Mouse (Mus musculus): ENCODE data around the gene Arhgef9. TPM values are rescaled to one million over a fixed set of nuclear protein-coding genes. Genes with fewer than 3 reads are reported as not detected.

Arhgef9 gene
- 14.7 and 18.6 TPM in 2 replicates for total RNA-seq (2021)
- long read RNA-seq, full-length matches to known transcripts, result 2 of 12 reads
- long read RNA-seq, partial matches to known transcripts, result 2 of 12 reads
- long read RNA-seq, other reads (novel, unspliced or antisense), result 8 of 12 reads

DNA sequence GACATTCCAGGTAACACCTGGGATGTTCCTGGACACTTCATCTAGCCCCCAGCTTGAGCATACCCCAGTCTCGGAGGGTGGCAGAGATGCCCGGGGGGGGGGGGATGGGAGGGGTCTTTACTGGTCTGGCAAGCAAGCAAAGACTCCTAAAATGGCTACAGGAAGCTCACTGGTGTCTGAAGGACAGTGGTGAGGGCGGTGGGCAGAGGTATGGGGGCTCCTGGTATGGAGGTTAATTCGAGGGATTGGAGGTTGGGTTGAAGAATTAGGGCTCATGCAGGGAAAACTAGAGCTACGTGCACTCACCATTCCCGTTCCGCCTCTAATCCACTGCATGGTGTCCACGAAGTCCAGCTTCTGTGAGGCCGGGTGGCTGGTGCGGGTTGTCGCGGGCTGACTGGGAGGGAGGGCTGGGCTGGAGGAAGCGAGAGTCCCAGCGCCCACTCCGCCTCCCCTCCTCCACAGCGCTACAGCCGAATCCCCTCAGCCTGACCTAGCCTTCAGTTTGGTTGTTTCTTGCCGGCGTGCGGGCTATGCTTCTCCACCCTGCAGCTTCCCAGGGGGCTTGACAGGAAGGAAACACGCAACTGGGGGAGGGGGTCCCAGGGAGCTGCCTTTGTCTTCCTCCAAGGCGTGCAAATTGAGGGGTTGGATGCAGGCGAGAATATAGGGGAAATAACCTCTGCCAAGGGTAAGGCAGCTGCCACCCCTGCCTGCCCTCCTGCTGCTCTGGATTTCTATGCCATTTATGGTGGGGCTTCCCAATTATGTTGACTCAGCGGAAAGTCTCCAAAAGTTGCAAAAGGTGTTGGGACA, at the start of gene Arhgef9:
TSS of gene Arhgef9 (minus strand) at position 753 of the 816 bp plus-strand sequence.
- DNase-seq, result peak; percentile 7

DNA sequence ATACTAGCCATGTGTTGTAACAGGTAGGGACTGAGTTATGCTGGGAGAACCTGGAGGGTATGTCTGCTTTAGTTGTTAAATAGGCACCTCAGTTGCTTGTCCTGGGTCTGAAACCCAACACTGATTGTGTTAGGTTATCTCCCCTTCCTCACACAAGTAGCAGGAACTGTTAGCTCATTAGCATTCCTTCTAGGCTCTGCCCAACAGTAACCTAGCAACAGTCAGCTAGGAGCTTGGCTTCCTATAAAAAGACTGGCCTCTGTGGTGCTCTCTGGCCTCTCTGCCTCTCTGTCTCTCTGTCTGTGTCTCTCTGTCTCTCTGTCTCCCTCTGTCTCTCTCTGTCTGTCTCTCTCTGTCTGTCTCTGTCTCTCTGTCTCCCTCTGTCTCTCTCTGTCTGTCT, 42.2 kb upstream of the Arhgef9 start:
- DNase-seq, result no peak

DNA sequence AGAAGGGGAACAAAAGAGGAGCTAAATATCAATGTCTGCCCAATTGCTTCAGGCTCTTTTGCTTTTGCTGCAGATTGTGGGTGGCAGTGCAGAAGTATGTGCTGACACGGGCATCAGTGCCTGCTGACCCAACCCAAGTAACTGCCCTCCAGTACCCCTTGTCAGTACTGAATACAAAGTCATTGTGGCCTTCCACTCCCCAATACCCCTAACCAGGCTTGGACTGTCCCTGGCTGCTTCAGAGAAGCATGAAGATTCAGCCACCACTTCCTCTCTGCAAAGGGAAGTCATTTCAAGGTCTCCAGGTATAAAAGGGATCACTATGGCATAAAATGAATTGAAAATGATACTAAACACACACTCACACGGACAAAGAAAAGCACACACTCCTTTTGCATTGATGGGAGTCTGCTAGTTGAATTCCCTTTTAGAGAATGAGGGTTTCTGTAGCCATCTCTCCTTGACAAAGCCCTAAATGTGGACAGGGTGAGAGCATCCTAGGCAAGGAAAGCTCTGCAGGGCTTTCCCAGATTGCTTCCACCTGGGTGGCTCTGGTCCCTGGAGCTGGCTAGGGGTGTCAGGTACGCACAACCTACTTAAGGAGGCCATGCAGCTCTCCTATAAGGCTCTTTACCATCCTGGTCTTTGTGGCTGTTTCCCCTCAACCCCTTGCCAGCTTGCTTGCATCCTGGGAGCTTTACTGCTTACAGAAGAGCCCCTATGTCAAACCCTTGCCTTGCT, 1.1 kb downstream of the Arhgef9 start:
- DNase-seq, result no peak

DNA sequence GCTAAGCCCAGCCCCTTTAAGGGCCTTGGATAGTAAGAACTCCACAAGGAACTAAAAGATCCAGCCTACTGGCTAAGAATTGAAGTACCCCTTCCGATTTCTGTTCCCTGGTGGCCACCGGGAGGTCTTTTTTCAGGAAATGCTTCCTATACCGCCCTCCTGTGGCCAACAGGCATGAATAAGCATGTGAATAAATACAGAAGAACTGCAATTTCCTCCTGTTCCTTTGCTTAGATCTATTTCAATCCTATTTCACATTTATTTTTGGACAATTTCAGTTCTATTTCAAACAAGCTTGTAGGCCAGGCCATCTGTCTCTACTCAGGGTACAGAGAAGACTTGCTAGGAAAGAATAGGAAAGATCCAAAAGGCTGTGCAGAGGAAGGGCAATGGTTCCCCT, 20.7 kb downstream of the Arhgef9 start:
- DNase-seq, result peak; percentile 24

DNA sequence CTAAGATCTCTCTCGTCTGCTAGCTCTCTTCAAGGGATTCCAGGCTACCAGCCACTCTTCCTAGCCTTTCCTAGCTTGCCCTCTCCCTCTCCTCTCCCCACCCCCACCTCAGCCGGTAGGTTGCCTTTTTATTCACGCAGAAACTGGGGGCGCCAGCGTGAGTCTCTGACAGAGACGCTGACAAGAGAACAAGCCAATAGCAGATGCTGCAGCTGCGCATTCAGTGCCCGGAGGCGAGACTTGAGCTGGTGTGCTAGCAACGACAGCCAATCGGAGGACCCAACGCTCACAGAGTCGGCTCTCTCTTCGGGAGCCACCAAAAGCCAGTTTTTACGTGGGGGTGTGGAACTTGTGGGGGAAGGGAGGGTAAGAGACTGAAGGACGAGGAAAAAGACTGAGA, 30.3 kb downstream of the Arhgef9 start:
- DNase-seq, result peak; percentile 77

DNA sequence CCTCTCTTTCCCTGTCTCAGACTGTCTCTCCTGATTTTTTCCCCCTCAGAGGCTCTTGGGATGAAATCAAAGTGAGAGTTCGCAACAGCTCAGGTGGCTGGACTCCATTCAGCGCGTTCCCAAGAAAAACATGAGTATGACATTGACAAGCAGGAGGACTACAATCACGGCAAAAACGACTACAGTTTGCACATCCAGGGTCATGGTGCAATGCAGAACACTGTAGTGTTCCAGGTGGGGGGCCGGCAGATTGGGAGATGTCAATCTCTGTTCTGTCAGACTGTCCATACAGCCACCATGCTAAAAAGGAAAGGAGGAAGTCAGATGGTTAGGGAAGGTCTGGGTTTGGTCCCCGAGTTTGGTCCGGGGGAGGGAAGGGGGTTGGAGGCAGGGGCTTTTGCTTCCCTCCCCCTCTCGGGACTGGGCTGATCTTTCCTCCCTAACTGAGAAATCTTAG, 31.0 kb downstream of the Arhgef9 start:
- peak; percentile 1 for DNase-seq

DNA sequence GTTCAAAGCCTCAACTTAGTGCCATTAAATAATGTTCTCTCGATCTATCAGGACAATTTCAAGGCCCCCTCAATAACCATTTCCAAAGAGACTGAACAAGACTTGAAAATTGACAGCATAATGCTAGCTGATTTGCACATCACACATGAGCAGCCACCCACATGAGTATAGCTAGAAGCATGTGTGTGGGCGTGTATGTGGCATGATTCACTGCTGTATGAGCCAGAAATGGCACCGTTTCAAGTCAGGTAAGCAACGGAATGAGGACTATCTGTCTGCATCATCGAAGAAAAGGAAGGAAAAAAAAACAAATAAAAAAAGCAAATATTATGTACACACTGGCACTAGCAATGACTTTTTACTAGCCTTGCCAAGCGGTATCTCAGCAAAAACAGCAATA, 32.5 kb downstream of the Arhgef9 start:
- no peak for DNase-seq

DNA sequence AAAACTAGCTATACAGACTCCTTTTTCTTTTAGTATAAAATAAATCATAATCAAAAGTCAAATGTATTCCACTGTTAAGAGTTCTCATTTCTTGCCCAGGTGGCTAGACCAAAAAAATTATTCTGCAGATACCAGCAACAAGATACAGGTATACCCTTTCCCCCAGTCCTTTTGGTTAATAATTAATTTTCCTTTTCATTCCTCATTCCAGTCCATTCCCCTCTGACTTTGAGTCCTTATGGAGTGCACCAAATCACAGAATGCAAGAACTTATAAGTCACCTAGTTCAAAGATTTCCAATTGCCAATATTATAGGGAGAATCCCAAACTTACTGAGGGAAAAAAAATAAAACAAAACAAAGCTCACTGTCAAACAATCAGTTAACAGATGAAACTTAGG, 33.2 kb downstream of the Arhgef9 start:
- no peak for DNase-seq

DNA sequence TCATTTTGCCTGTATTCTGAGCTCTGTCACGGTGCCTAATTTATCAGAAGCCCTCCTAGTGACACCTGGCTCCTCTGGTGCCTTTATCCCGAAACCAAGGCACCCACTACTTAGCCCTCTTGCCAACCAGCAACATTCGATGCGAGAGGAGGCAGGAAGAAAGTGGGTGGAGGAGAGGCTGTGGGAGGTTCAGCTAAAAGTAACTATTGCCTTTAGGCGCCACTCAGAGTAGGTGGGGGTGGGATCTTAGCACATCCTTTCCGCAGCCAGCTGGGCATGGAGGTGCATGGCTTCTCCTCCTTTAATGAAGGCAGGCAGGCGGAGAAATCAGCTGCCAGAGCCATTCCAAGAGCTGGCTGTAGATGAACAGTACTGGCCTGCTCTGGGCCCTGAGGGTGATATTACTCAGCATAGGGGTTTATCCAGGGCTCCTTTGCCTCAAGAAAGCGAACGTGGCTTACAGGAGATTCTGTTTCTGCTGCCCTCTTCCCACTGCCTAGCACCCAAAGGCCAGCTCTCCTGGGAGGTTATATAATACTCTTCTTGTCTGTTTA, 39.7 kb downstream of the Arhgef9 start:
- DNase-seq, result no peak

DNA sequence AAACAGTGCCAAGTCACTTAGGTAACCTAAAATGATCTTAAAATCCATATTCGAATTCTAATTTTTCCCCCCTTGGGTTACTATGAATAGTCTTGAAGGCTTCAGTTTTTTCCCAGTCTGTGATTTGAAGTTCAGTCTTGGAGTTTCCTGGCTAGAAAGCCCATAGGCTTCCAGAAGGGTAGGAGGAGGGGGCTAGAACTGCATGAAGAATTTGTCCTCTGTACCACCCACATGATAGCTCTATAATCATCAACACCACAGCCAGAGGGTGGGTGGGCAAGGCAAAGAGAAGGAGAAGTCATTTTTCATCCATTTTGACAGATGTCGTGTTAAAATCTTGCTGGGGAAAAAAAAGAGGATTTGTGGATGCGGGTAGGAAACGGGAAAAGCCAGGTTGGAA, 58.0 kb downstream of the Arhgef9 start:
- no peak for DNase-seq

DNA sequence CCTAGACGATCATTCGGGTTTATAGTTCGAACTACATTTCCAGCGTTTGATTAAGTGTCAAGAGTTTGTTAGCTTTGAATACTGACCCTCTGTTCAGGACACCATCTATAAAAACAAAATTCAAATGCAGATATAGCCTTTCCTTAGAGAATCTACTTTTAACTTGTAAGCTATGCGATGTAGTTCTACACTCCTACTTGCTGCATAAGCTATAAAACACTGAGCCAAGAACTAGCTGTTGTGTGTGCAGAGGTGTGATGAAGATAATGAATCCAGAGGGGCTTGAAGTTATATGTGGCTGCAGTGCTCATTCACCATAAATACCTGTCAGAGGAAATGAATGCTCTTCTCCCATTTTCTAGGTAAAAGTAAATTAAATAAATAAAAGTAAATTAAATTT, 63.2 kb downstream of the Arhgef9 start:
- no peak for DNase-seq

DNA sequence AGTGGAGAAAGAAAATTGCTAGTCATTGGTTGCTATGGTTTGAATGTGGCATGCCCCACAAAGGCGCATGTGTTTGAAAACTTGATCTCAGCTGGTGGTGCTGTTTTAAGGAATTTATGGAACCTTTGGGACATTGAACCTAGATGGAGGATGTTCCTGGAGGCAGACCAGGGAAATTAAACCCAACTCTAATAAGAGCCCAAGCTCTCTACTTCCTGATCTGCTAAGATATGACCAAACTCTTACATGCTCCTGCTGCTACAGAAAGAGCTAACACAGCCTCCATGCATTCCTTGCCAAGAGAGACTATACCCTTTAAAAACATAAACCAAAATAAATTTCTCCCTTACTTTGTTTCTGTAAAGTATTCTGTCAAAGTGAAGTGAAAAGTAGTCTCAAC, 63.7 kb downstream of the Arhgef9 start:
- DNase-seq, result no peak

DNA sequence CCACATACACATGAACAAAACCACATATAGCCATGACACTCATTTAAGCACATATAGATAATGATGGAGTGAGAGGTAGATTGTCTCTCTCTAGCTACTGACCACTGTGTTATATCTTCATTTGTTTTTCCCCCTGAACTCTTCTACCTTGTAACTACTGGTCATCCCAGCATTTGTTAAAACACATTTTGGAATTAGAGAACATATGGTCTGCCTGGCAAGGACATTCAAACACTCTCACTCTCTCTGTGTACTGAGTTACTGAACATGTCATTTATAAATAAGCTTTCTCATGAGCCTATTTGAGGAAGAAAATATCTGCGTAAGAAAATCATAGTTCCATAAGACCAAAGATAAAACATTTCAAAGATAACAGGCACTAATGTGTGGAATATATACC, 64.9 kb downstream of the Arhgef9 start:
- no peak for DNase-seq

DNA sequence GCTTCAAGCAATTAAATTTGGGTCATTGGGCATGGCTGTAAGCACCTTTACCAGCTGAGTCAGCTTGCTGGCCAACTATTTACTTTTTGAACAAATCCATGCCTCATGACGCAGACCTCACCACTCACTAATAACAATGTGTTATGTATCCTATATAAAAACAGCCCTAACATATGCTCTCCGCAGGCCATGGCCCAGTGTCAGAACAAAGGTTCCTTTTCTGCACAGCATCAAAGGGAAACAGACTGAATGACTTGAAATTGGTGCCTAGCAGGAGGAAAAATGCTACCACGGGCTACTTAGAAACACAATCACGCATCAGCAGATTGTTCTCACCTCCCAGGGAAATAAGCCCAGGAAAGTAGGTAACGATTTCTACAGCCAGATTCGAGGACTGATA, 73.2 kb downstream of the Arhgef9 start:
- no peak for DNase-seq

DNA sequence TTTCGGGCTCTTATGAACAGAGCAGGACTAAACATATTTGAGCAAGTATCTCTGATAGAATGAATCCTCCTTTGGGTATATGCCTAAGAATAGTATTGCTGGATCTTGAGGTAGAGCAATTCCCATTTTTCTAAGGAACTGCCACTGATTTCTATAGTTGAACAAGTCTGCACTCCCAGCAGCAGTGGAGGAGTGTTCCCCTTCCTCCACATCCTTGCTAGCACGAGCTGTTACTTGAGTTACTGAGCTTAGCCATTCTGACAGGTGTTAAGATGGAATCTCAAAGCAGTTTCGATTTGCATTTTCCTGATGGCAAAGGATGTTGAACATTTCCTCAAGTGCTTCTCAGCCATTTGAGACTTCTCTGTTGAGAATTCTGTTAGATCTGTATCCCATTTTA, 92.3 kb downstream of the Arhgef9 start:
- no peak for DNase-seq

DNA sequence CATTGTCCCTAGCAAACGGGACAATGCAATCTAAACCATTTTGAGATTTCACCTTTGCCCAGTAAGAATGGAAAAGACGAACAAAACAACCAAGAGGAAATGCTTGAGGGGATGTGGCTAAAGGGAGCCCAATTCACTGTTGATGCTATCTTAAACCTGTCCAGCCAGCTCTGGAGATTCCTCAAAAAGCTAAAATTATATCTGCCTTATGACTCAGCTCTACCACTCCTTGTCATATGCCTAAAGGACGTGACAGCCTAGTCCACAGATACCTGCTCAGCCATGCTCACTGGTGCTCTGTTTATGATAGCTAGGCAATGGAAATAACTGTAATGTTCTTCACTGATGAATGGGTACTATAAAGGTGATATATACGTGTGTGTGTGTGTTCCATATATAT, 109.0 kb downstream of the Arhgef9 start:
- no peak for DNase-seq

DNA sequence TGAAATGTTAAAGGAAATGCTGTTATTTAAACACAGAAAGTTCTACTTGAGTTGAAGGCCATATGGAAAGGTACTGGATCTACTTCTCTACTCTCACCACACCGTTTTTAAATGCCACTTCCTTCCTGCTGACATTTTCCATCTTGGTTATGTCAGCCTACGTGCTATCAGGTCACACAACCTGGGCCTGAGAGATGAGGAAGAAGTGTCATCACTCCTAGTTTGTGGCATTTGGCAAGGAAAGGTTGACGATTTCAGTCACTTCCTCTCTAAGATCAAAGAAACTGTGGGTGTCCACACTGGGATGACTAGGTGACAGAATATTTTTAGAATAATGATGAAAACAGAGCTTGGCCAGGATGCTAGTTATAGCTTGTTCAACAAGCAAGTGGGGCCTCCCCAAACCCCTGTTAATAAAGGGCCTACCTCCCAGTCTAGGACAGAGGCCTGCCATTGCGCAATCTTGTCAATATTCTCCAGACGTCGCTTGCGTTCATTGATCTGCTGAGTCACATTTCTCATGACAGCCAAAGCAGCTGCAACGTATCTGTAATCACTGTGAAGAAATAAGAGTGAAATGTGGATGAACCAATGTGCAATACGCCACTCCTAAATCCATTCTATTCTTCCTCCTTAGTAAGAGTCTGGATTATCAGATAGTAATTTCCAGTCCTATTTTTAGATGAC, 119.5 kb downstream of the Arhgef9 start:
- no peak for DNase-seq

DNA sequence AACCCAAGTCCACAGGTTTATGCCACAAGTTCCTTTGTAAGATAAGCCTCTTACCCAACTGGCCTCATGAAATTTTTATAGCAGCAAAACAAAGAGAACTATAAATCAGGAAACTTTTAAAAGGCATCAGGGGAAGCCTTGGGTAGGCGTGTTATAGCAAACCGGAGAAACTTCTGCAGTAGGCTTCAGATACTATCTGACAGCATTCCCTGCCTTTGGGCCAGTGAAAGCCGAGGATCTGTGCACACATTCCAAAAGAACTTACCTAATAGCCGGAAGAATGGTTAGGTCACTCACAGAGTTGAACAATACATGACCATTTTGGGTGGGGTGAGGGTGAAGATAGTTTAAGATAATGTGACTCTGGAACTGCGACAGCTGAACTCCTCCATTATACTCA, 168.7 kb downstream of the Arhgef9 start:
- DNase-seq, result no peak

DNA sequence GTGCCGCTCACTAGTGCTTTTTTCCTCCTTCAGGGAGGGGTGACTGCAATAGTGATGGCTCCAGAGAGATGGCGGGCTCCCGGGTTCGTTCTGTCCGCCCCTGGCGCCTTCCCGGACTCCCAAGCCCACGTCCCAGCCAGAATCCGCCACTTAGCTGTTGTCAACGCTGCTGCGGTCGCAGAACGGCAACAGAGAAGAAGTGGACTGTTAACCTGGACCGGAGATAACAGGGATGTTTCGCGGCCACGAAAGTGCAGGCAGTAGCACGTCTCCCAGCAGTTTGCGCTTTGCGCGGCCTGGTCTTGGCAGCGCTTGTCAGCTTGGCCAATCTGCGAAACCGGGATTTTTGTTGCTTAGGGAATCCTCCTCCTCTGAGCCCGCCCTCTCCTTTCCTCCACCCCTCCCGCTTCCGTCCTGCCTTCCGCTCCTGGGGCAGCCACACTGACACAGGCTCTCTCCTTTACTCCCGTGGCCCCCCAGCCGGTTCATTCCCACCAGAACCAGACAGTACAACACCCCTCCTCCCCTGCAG, 170.2 kb downstream of the Arhgef9 start, which contains the start of gene Spin4:
TSS of gene Spin4 (minus strand) at position 322 of the 532 bp plus-strand sequence.
- peak; percentile 78 for DNase-seq

DNA sequence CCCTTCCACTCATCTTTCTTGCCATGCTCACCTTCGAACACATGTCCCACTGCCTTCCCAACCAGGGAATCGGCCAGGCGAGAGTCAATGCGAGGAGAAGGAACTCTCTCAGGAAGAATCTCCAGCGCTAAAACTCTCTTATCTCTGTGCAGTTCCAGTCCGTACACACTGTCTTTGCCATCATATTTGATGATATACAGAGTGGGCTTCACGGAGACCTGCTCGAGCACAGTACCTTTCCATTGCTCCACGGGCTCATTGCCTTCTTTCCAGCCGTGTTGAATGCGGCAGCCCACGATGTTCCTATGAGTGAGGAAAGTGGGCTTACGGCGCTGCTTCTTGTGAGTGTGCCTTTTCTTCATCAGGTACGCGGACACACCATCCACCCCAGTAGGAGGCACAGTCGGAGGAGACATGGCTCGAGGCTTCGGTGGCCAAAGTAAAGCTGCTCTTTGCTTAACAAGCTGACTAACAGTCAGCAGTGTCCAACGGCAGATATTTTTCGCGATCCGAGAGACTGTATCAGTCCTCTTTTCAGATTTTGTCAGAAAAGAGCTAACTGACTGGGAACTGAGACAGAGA, 170.8 kb downstream of the Arhgef9 start:
- no peak for DNase-seq

DNA sequence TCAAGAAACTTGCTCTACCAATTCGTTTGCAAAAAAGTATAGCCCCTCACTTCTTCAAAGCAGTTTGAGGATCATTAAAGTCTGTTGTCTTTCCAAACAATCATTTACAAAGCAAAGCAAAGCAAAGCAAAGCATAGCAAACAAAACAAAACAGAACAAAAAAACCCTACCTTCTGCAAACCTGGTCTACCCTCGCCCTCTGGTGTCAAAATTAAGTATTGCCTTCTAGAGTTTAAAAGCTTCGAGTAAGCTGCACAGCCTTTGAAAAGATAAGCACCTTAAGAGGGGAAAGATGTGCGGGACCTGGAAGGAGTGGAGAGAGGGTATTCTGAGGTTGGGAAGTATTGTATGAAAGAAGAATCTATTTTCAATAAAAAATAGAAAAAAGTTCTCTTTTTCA, 184.6 kb downstream of the Arhgef9 start:
- no peak for DNase-seq

All from adrenal gland, postnatal 25 days (tissue).